Mouse (Mus musculus) ES-E14 (cell line): ENCODE measurements at regions not wholly inside any gene's neighbourhood (a gene's known extent, or its start where the extent isn't known, plus 50 kb on each side); places are given as distances from the start of the nearest gene placed in this dataset.

Experiments
- CHD2 ChIP-seq: IDR thresholded peaks from 2 replicates; pipeline ENCODE4 v1.6.1; 2014; ENCODE audit warnings: mild to moderate bottlenecking, low read depth, low read length, inconsistent platforms
- ZC3H11A ChIP-seq: IDR thresholded peaks from 2 replicates; pipeline ENCODE4 v1.6.1; 2012; ENCODE audit warnings: low read depth, mild to moderate bottlenecking, inconsistent platforms, low read length, borderline replicate concordance
- ZNF384 ChIP-seq: IDR thresholded peaks from 2 replicates; pipeline ENCODE4 v1.6.1; 2012; ENCODE audit warnings: low read depth, low read length, inconsistent platforms

DNA sequence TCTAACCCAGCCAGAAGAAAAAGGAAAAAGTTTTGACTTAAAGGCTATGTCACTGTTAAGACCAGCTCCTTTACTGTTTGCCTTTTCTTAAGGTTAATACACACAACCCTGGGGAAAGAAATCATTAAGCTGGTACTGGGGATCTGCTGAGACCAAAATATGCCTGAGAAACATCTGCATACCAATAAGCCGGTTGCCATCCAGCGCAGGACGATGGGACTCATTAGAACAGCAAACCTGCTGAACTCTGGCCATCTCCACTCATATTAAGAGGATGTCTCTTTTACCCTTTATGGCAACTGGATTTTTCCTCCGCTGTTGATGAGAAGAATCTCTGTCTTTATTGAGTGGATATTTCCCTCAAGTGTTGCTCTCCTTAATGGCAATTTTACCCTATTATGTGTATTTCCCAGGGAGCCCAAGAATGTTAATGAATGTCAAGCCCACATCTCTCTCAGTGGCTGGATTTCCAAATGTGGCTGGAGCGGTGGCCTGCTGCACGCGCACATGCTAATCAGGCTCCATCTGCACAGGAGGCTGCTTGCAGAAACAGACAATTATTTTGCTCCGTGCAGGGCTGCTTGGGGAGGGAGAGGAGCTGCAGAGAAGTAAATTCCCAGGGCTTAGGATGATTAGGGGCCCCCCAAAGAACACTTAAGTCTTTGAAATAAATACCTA lies 351.6 kb upstream of the Map3k7 start:
- TF ChIP-seq CHD2 (no peak), ZNF384 (no peak), ZC3H11A (no peak)
